Mouse (Mus musculus): Measurements from ENCODE around the gene Tsen34.
"Not testable (repeated sequence)": the region's sequence is repeated elsewhere in the genome, so short reads cannot be mapped to it uniquely, and the experiment has no call there.

Tsen34 gene

GRCm38 (mm10) chr7:3685400-3686187 lies 7.1 kb upstream of the Tsen34 start:
- no peak for DNase-seq (ENCODE audit: low read depth, low spot score)

GRCm38 (mm10) chr7:3691919-3692318 lies 744 bp upstream of the Tsen34 start:
- no peak for DNase-seq (ENCODE audit: low read depth, low spot score)

- peak; percentile 84 for DNase-seq (ENCODE audit: low read depth, low spot score)
These were observed 535 bp downstream of the Tsen34 start, which contains the start of gene Mboat7 for GRCm38 (mm10) chr7:3692987-3693808. Gene Mboat7 (minus strand): TSS chr7:3693523.

- DNase-seq (ENCODE audit: low read depth, low spot score) = no peak
These were observed 1.1 kb downstream of the Tsen34 start for GRCm38 (mm10) chr7:3693809-3694075.

- peak; percentile 16 for DNase-seq (ENCODE audit: low read depth, low spot score)
These were observed 1.6 kb downstream of the Tsen34 start for GRCm38 (mm10) chr7:3694076-3694948.

GRCm38 (mm10) chr7:3694949-3695305 lies 2.3 kb downstream of the Tsen34 start:
- not testable (repeated sequence) for DNase-seq (ENCODE audit: low read depth, low spot score)

- DNase-seq (ENCODE audit: low read depth, low spot score) = no peak
These were observed 5.8 kb downstream of the Tsen34 start for GRCm38 (mm10) chr7:3698471-3698870.

GRCm38 (mm10) chr7:3703148-3703878 lies 10.7 kb downstream of the Tsen34 start:
- no peak for DNase-seq (ENCODE audit: low read depth, low spot score)

GRCm38 (mm10) chr7:3703879-3704441 lies 11.3 kb downstream of the Tsen34 start, which contains the start of gene Rps9:
Gene Rps9 (plus strand): TSS chr7:3703993.
- DNase-seq (ENCODE audit: low read depth, low spot score) = peak; percentile 97

GRCm38 (mm10) chr7:3704475-3704874 lies 11.8 kb downstream of the Tsen34 start:
- DNase-seq (ENCODE audit: low read depth, low spot score) = no peak

- DNase-seq (ENCODE audit: low read depth, low spot score) = not testable (repeated sequence)
These were observed 12.8 kb downstream of the Tsen34 start for GRCm38 (mm10) chr7:3705461-3705860.

- DNase-seq (ENCODE audit: low read depth, low spot score) = no peak
These were observed 13.2 kb downstream of the Tsen34 start for GRCm38 (mm10) chr7:3705911-3706310.

GRCm38 (mm10) chr7:3706343-3706934 lies 13.8 kb downstream of the Tsen34 start:
- DNase-seq (ENCODE audit: low read depth, low spot score) = no peak

- no peak for DNase-seq (ENCODE audit: low read depth, low spot score)
These were observed 14.4 kb downstream of the Tsen34 start for GRCm38 (mm10) chr7:3707027-3707426.

- DNase-seq (ENCODE audit: low read depth, low spot score) = no peak
These were observed 15.1 kb downstream of the Tsen34 start for GRCm38 (mm10) chr7:3707568-3708413.

GRCm38 (mm10) chr7:3708447-3708980 lies 15.9 kb downstream of the Tsen34 start:
- not testable (repeated sequence) for DNase-seq (ENCODE audit: low read depth, low spot score)

- no peak for DNase-seq (ENCODE audit: low read depth, low spot score)
These were observed 16.3 kb downstream of the Tsen34 start for GRCm38 (mm10) chr7:3709000-3709399.

- DNase-seq (ENCODE audit: low read depth, low spot score) = no peak
These were observed 19.7 kb downstream of the Tsen34 start for GRCm38 (mm10) chr7:3712264-3712942.

- DNase-seq (ENCODE audit: low read depth, low spot score) = no peak
These were observed 22.6 kb downstream of the Tsen34 start for GRCm38 (mm10) chr7:3715249-3715648.

Measured in retina, adult 2 months (tissue).